Mouse (Mus musculus) forebrain, embryonic 12.5 days (tissue): Measurements from ENCODE around the gene Lmln. TPM values are rescaled to one million over a fixed set of nuclear protein-coding genes. Genes with fewer than 3 reads are reported as not detected.
"Not testable (repeated sequence)": the region's sequence is repeated elsewhere in the genome, so short reads cannot be mapped to it uniquely, and the experiment has no call there.

Source experiments
- ATAC-seq: fragments of 200-750 bp; cut with Nextera tagmentation; 2 replicates; pipeline ENCODE4 v1.8.0; 2017; ENCODE audit warnings: moderate TSS enrichment; ENCODE audit not compliant: low FRiP score
- H3K27ac ChIP-seq: fragments of 300-500 bp; sonication (generic); 2 replicates; pipeline ENCODE4 v1.5.1; 2016; ENCODE audit warnings: mild to moderate bottlenecking
- H3K27me3 ChIP-seq: fragments of 300-500 bp; sonication (generic); 2 replicates; pipeline ENCODE4 v1.6.1; 2016; ENCODE audit warnings: mild to moderate bottlenecking
- H3K36me3 ChIP-seq: fragments of 300-500 bp; sonication (generic); replicated peaks from 2 replicates; pipeline ENCODE4 v1.6.1; 2016; ENCODE audit warnings: mild to moderate bottlenecking
- H3K4me1 ChIP-seq: fragments of 300-500 bp; sonication (generic); 2 replicates; pipeline ENCODE4 v1.6.1; 2016
- H3K4me2 ChIP-seq: fragments of 300-500 bp; sonication (generic); 2 replicates; pipeline ENCODE4 v1.6.1; 2016; ENCODE audit warnings: mild to moderate bottlenecking, moderate library complexity
- H3K4me3 ChIP-seq: fragments of 300-500 bp; sonication (generic); replicated peaks from 2 replicates; pipeline ENCODE4 v1.5.1; 2016; ENCODE audit warnings: mild to moderate bottlenecking
- H3K9ac ChIP-seq: fragments of 300-500 bp; sonication (generic); 2 replicates; pipeline ENCODE4 v1.6.1; 2016; ENCODE audit warnings: mild to moderate bottlenecking
- H3K9me3 ChIP-seq: fragments of 300-500 bp; sonication (generic); 2 replicates; pipeline ENCODE4 v1.6.1; 2016
- WGBS: fragments of 180-500 bp; shearing (Covaris S2); methylation state at CpG from one replicate; pipeline ENCODE4 v1.1.7; 2016; 5-methylcytosine and 5-hydroxymethylcytosine counted together
- polyA plus RNA-seq: library from polyadenylated mRNA; unstranded; fragments of >200 nt; fragmentation: Nextera tagmentation; extraction: Ambion mirVana; gene quantifications from 2 replicates; pipeline ENCODE4 v1.2.1, GENCODE M21; 2016

The Lmln gene
- polyA plus RNA-seq, 1 experiment from 2014 or later = 4.4 TPM

DNA sequence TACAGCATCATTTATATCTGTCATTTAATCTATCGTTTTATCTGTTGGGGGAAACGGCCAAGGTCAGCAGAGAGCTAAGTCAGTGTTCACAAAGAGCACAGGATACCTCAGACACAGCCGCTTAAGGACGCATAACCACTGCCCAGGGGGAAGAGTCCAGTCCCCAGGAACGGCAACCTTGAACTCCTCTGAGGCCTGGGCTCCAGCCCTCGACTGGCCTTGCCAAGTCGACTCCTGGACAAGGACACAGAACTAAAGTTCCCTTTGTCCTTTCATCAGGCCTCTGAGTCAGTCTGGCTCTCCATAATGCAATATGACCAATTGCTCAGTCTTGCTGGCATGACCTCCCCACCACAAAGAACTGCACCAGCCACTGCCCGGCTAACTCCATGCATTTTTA lies 23.3 kb downstream of the Lmln start:
- Histone ChIP-seq H3K4me2 (no peak overlapping the region), H3K27me3 (no peaks in the 10 kb centered on the region), H3K4me1 (no peaks in the 10 kb centered on the region), H3K27ac (no peak overlapping the region), H3K4me3 (no peak overlapping the region), H3K9me3 (no peaks in the 10 kb centered on the region), H3K9ac (no peak overlapping the region), H3K36me3 (peaks cover 33% of the 10 kb centered on the region)
- WGBS = 85% methylated on average over 8 of the region's 8 CpGs
- no peak for ATAC-seq

DNA sequence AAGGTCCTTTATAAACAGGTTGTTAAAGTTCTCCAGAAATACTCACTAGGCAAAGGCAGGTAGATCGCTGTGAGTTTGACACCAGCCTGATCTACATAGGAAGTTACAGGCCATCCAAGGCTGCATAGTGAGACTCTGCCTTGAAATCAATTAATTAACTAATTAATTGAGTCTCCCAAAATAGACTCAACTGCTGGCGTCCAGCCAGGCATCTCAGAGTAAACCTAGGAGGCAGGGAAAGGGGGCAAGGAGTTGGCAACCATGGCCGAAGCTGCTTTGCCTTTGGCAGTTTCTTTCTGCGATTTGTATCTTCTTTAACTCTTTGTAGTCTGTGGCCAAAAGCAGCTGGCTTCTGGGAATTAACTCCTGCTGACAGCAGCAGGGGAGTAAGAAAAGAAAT lies 51.4 kb downstream of the Lmln start:
- 24% methylated on average over 4 of the region's 4 CpGs for WGBS
- Histone ChIP-seq H3K9me3 (no peaks in the 10 kb centered on the region), H3K4me2 (no peak overlapping the region), H3K4me1 (peaks cover 12% of the 10 kb centered on the region), H3K4me3 (no peak overlapping the region), H3K9ac (no peak overlapping the region), H3K27me3 (no peaks in the 10 kb centered on the region), H3K27ac (no peak overlapping the region), H3K36me3 (peaks cover 33% of the 10 kb centered on the region)
- ATAC-seq = no peak

DNA sequence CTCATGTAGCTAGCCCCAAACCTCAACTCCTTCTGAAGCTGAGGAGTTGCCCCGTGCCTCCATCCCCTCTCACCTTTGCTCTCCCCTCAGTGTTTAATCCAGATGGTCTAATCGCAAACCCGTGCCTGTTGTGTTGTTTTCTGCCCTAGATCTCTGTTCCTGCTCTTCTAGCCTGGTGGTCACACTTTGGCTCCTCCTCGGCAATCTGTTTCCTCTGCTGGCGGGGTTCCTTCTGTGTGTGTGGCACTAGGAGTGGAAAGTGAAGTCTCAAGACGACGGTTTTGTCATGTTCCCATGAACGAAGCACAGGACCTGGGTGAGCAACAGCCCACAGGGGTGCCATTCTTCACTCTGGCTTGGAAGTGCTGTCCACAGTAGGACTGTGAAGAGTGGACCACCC lies 61.1 kb downstream of the Lmln start:
- WGBS = 85% methylated on average over 8 of the region's 8 CpGs
- no peak overlapping the region for H3K4me2 ChIP-seq
- no peaks in the 10 kb centered on the region for H3K4me1 ChIP-seq
- no peaks in the 10 kb centered on the region for H3K9me3 ChIP-seq
- no peak for ATAC-seq
- no peak overlapping the region for H3K27ac ChIP-seq
- no peak overlapping the region for H3K9ac ChIP-seq
- no peaks in the 10 kb centered on the region for H3K27me3 ChIP-seq
- H3K36me3 ChIP-seq = peaks cover 39% of the 10 kb centered on the region
- H3K4me3 ChIP-seq = no peak overlapping the region

DNA sequence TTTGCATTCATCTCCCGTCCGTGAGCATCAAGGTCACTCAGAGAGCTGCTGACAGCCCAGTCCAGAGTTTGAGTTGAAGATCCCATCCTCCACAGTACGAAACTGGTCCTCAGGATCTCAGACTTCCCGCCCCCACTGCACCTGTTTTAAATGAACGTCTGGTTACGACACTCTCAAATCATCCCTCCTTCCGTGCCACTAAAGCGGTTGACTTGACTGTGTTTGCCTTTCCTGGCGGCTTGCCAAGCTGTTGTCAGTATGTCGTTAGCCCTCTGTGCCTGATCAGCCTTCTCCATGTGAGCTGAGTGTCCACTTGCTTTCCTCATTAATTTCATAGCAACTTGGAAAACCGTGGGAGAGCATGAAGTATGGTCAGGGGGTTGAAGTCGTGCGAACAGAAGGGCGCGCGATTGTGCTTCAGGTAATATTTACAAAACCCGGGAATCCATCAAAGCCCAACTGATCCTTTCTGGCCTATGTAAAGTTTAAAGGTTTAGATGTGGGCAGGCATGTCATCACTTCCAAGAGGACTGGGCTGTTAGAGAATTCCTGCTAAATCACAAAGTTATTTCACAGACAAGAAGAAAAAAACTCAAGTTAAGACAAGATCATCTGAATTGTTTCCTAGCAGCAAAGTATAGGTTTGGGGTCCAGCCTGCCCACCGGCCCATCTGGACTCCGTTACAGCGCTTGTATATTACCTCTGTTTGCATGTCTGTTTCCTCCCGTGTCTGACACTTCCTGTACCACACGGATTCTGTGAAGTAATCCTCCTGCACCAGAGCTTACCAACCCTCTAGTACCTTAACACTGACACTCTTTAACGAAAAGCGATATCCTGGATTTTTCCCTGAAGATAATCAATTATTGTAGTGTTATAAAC lies 61.9 kb downstream of the Lmln start:
- H3K36me3 ChIP-seq = peaks cover 39% of the 10 kb centered on the region

DNA sequence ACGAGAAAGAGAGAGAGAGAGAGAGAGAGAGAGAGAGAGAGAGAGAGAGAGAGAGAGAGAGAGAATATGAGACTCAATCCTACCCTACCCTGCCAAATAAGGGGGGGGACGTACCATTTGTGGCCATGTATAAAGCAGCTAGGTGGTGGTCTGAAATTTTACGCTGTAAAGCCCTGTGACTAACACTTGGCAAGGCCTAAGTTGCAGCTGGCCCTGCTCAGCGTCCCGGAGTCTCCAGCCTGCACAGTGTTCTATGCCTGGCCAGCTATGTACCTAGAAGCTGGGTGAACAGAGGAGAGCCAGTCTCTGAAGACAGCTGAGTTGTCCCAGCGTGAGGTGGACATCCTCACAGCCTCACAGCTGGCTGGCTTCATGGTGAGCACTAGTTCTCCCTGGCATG lies 64.7 kb downstream of the Lmln start:
- Histone ChIP-seq H3K9me3 (no peaks in the 10 kb centered on the region), H3K27ac (no peak overlapping the region), H3K4me2 (no peak overlapping the region), H3K4me3 (no peak overlapping the region), H3K36me3 (peaks cover 30% of the 10 kb centered on the region), H3K4me1 (no peaks in the 10 kb centered on the region), H3K27me3 (no peaks in the 10 kb centered on the region), H3K9ac (no peak overlapping the region)
- ATAC-seq = no peak
- WGBS = 86% methylated on average over 6 of the region's 6 CpGs

More for the DNA sequence above, 61.9 kb downstream of the Lmln start:
- ATAC-seq = no peak
- Histone ChIP-seq H3K4me2 (no peak overlapping the region), H3K4me3 (no peak overlapping the region), H3K27ac (no peak overlapping the region), H3K4me1 (no peaks in the 10 kb centered on the region), H3K9ac (no peak overlapping the region), H3K9me3 (no peaks in the 10 kb centered on the region), H3K27me3 (no peaks in the 10 kb centered on the region)
- 80% methylated on average over 24 of the region's 24 CpGs for WGBS

DNA sequence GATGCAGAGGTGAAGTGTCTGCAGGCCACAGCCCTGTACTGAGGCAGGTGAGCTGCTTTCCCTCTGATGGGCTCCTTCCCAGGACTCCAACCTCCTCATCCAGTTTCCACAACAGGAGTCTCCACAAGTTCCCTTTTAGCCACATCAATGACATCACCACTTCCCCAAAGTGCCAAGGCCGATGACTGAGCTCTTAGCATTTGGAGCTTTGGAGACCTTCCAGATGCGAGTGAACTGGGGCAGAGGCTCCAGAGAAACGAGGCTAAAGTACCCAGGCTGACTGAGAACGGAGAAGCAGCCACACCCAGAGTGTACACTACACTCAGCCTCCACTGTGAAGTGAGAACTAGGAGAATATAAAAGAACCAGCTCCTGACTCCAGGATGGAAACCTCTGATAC lies 68.4 kb downstream of the Lmln start:
- Histone ChIP-seq H3K9me3 (no peaks in the 10 kb centered on the region), H3K4me3 (no peak overlapping the region), H3K9ac (no peak overlapping the region), H3K27me3 (no peaks in the 10 kb centered on the region), H3K4me1 (no peaks in the 10 kb centered on the region), H3K4me2 (no peak overlapping the region), H3K36me3 (0 out of 2 replicates have a peak, but pooled peaks cover 3% of the 10 kb centered on the region), H3K27ac (no peak overlapping the region)
- no peak for ATAC-seq
- 75% methylated on average over 4 of the region's 4 CpGs for WGBS

DNA sequence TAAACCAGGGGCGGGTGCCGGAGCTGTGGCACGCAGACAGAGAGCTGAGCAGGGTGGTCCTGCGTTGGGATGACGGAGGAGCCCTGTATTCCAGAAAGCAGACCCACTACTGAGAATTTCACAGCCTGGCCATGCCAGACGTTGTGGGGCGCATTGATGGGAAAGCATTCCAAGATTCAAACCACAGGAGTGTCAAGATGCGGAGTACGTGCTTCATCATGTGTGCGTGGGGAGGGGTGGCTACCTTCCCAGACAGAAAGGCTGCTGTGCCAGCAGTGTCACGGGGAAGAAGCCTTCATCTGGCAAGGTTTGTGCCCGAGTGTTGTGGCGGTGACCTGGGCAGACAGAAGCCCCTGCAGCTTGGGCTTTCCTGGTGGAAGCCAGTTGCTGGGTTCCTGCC lies 70.9 kb downstream of the Lmln start:
- no peak for ATAC-seq
- no peaks in the 10 kb centered on the region for H3K4me1 ChIP-seq
- no peak overlapping the region for H3K27ac ChIP-seq
- H3K4me3 ChIP-seq = no peak overlapping the region
- no peak overlapping the region for H3K4me2 ChIP-seq
- no peak overlapping the region for H3K9ac ChIP-seq
- 83% methylated on average over 13 of the region's 13 CpGs for WGBS
- no peaks in the 10 kb centered on the region for H3K36me3 ChIP-seq
- no peaks in the 10 kb centered on the region for H3K9me3 ChIP-seq
- H3K27me3 ChIP-seq = no peaks in the 10 kb centered on the region

DNA sequence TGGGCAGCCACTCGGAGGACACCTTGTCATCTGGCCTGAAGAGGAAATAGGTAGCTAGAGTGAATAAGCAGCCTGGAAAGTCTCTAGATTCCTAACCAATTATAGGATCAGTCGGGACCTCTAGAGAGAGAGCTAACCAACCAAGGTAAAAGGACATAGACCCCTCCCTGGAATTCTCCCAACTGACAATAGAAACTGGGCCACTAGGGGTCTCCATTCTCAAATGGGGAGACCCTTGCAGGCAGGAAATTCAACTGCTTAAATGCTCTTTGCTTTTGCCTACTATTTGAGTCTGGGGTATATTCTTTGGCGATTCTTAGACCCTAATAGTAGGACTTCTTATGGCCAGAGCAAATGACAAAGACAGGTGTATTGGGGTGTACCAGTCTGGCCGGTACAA lies 72.8 kb downstream of the Lmln start:
- Histone ChIP-seq H3K36me3 (no peaks in the 10 kb centered on the region), H3K9ac (no peak overlapping the region), H3K4me2 (no peak overlapping the region), H3K9me3 (no peaks in the 10 kb centered on the region), H3K4me3 (no peak overlapping the region), H3K4me1 (no peaks in the 10 kb centered on the region), H3K27ac (no peak overlapping the region), H3K27me3 (no peaks in the 10 kb centered on the region)
- ATAC-seq = no peak
- 63% methylated on average over 4 of the region's 4 CpGs for WGBS

DNA sequence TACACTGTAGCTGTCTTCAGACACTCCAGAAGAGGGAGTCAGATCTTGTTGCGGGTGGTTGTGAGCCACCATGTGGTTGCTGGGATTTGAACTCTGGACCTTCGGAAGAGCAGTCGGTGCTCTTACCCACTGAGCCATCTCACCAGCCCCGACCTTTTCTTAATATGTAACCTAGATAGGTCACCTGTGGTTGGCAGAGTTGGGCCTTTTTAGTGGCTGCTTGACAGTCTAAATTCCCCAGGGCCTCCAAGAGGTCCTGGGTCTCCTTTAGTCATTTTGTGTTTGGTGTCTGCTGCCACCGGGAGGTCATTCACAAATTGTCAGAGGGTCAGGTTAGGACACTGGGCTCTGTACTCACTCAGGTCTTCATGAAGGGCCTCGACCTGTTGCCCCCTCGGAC lies 76.7 kb downstream of the Lmln start:
- not testable (repeated sequence) for H3K27me3 ChIP-seq, H3K9me3 ChIP-seq, ATAC-seq, H3K36me3 ChIP-seq, H3K4me1 ChIP-seq, H3K27ac ChIP-seq, H3K4me3 ChIP-seq, H3K4me2 ChIP-seq, H3K9ac ChIP-seq
- 87% methylated on average over 7 of the region's 7 CpGs for WGBS

DNA sequence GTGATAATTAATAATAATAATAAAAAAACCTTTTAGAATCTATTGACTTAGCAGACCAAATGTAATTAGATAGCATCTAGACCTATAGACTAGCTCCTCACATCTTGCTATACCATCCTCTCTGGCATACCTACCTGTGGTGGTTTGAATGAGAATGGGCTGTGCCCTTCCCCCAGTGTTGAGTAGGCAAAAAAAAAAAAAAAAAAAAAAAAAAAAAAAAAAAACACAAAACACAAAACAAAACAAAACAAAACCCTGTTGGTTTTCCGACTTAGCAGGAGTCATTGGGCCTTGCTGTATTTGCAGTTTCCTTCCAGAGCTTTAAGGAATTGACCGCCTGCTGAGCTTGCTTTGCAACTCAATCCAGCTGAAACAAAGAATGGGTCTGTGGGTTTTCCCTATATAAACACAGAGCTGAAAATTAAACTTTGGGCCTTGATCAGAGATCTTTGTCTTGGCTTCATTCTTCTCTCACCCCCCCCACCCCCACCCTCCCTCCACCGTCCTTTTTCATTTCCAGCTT lies 79.5 kb downstream of the Lmln start:
- Histone ChIP-seq H3K4me2 (no peak overlapping the region), H3K27me3 (no peaks in the 10 kb centered on the region), H3K36me3 (no peaks in the 10 kb centered on the region), H3K4me3 (no peak overlapping the region), H3K4me1 (no peaks in the 10 kb centered on the region), H3K9ac (no peak overlapping the region), H3K9me3 (no peaks in the 10 kb centered on the region), H3K27ac (no peak overlapping the region)
- no peak for ATAC-seq
- WGBS = 27% methylated on average over 3 of the region's 3 CpGs

DNA sequence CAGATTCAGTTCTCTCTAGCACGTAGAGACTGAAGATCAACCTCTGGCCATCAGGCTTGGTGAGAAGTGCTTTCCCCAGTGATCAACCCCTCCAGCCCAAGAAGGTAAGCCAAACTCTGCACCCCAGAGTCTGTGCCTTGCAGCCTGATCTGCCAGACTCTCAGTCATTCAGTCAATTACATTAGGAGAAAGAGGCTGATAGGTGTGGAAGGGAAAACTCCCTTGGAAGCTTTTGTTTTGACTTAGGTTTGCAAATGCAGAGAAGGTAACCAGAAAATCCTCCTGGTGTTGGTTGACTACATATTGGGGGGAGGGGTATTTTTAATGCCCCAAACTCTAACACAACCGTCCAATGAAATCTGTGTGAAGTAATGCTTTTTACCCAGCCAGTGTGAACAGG lies 81.1 kb downstream of the Lmln start:
- Histone ChIP-seq H3K4me2 (no peak overlapping the region), H3K4me1 (no peaks in the 10 kb centered on the region), H3K9me3 (no peaks in the 10 kb centered on the region), H3K36me3 (no peaks in the 10 kb centered on the region), H3K9ac (no peak overlapping the region), H3K27ac (no peak overlapping the region), H3K27me3 (no peaks in the 10 kb centered on the region), H3K4me3 (no peak overlapping the region)
- no peak for ATAC-seq
- WGBS = 76% methylated on average over 2 of the region's 2 CpGs

DNA sequence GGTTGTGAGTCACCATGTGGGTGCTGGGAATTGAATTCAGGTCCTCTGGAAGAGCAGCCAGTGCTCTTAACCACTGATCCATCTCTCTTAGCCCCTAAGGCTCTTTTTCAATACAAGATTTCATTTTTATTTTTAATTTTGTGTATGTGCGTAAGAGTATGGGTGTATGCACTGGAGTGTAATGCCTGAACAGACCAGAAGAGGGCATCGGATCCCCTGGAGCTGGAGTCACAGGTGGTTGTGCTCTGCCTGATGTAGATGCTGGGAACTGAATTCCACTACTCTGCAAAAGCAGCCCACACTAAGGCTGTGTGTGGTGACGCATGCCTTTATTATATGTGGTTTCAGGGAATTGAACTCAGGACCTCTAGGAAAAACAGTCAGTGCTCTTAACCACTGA lies 83.9 kb downstream of the Lmln start:
- Histone ChIP-seq H3K9ac (no peak overlapping the region), H3K4me3 (no peak overlapping the region), H3K9me3 (no peaks in the 10 kb centered on the region), H3K36me3 (no peaks in the 10 kb centered on the region), H3K4me2 (no peak overlapping the region), H3K4me1 (no peaks in the 10 kb centered on the region), H3K27me3 (no peaks in the 10 kb centered on the region), H3K27ac (no peak overlapping the region)
- no peak for ATAC-seq
- WGBS = 94% methylated on average over 3 of the region's 3 CpGs

DNA sequence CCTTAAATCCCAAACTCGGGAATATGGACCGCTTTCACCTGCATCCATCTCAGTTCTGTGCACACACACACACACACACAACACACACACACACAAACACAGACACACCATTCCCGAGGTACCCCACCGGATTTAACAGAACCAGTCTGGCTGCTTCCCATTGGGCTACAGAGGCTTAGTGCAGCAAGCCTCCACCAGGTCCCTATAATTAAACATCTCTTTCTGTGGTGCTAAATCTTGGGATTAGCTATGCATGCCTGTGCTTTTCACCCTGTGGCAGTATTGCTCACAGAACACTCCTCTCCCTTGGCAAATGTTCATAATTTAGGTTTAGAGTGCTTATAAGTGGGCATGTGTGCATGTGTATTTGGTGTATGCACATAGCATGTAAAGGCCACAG lies 85.8 kb downstream of the Lmln start:
- Histone ChIP-seq H3K27ac (no peak overlapping the region), H3K9me3 (no peaks in the 10 kb centered on the region), H3K36me3 (no peaks in the 10 kb centered on the region), H3K4me1 (no peaks in the 10 kb centered on the region), H3K9ac (no peak overlapping the region), H3K4me3 (no peak overlapping the region), H3K4me2 (no peak overlapping the region), H3K27me3 (no peaks in the 10 kb centered on the region)
- ATAC-seq = no peak
- WGBS = 78% methylated on average over 4 of the region's 4 CpGs
